Mouse (Mus musculus): ENCODE results near the gene Vgll4.
"Not testable (repeated sequence)": the region's sequence is repeated elsewhere in the genome, so short reads cannot be mapped to it uniquely, and the experiment has no call there.

The Vgll4 gene

GRCm38 (mm10) chr6:114893427-114894209 is 76.2 kb downstream of the Vgll4 start:
- DNase-seq (ENCODE audit: low spot score), result no peak

GRCm38 (mm10) chr6:114892363-114892762 is 77.4 kb downstream of the Vgll4 start:
- no peak for DNase-seq (ENCODE audit: low spot score)

GRCm38 (mm10) chr6:114891771-114892170 is 78.0 kb downstream of the Vgll4 start:
- no peak for DNase-seq (ENCODE audit: low spot score)

GRCm38 (mm10) chr6:114891272-114891671 is 78.5 kb downstream of the Vgll4 start:
- DNase-seq (ENCODE audit: low spot score), result no peak

GRCm38 (mm10) chr6:114890411-114891115 is 79.2 kb downstream of the Vgll4 start:
- DNase-seq (ENCODE audit: low spot score), result peak; percentile 75

- DNase-seq (ENCODE audit: low spot score), result not testable (repeated sequence)
Measured at GRCm38 (mm10) chr6:114889971-114890370, 79.8 kb downstream of the Vgll4 start.

GRCm38 (mm10) chr6:114888922-114889321 is 80.9 kb downstream of the Vgll4 start:
- peak; percentile 83 for DNase-seq (ENCODE audit: low spot score)

- no peak for DNase-seq (ENCODE audit: low spot score)
Measured at GRCm38 (mm10) chr6:114886504-114887361, 83.1 kb downstream of the Vgll4 start.

- DNase-seq (ENCODE audit: low spot score), result no peak
Measured at GRCm38 (mm10) chr6:114886012-114886411, 83.8 kb downstream of the Vgll4 start.

GRCm38 (mm10) chr6:114885129-114885528 is 84.7 kb downstream of the Vgll4 start:
- DNase-seq (ENCODE audit: low spot score), result no peak

- DNase-seq (ENCODE audit: low spot score), result peak; percentile 65
Measured at GRCm38 (mm10) chr6:114883261-114883740, 86.5 kb downstream of the Vgll4 start.

- no peak for DNase-seq (ENCODE audit: low spot score)
Measured at GRCm38 (mm10) chr6:114882675-114883074, 87.1 kb downstream of the Vgll4 start.

- DNase-seq (ENCODE audit: low spot score), result no peak
Measured at GRCm38 (mm10) chr6:114882212-114882611, 87.6 kb downstream of the Vgll4 start.

- no peak for DNase-seq (ENCODE audit: low spot score)
Measured at GRCm38 (mm10) chr6:114880798-114881197, 89.0 kb downstream of the Vgll4 start.

- DNase-seq (ENCODE audit: low spot score), result no peak
Measured at GRCm38 (mm10) chr6:114878841-114879520, 90.8 kb downstream of the Vgll4 start.

GRCm38 (mm10) chr6:114876546-114876945 is 93.2 kb downstream of the Vgll4 start:
- no peak for DNase-seq (ENCODE audit: low spot score)

- no peak for DNase-seq (ENCODE audit: low spot score)
Measured at GRCm38 (mm10) chr6:114876033-114876432, 93.8 kb downstream of the Vgll4 start.

- peak; percentile 98 for DNase-seq (ENCODE audit: low spot score)
Measured at GRCm38 (mm10) chr6:114875018-114875558, 94.7 kb downstream of the Vgll4 start.

GRCm38 (mm10) chr6:114874138-114874928 is 95.5 kb downstream of the Vgll4 start:
- DNase-seq (ENCODE audit: low spot score), result peak; percentile 58

GRCm38 (mm10) chr6:114873808-114874137 is 96.0 kb downstream of the Vgll4 start:
- DNase-seq (ENCODE audit: low spot score), result no peak
